Mouse (Mus musculus) kidney, embryonic 16.5 days (tissue): ENCODE measurements around the gene Hes7. TPM values are rescaled to one million over a fixed set of nuclear protein-coding genes. Genes with fewer than 3 reads are reported as not detected.

Source experiments
- ATAC-seq: fragments of 200-750 bp; cut with Nextera tagmentation; 2 replicates; pipeline ENCODE4 v1.8.0; 2017; ENCODE audit warnings: moderate TSS enrichment; ENCODE audit not compliant: low FRiP score, low TSS enrichment
- H3K27ac ChIP-seq: fragments of 300-500 bp; sonication (generic); 2 replicates; pipeline ENCODE4 v1.5.1; 2014; ENCODE audit warnings: low read length
- H3K27me3 ChIP-seq: fragments of 300-500 bp; sonication (generic); 2 replicates; pipeline ENCODE4 v1.6.1; 2014; ENCODE audit warnings: low read length, control low read depth, mixed read lengths; ENCODE audit not compliant: insufficient read depth
- H3K36me3 ChIP-seq: fragments of 300-500 bp; sonication (generic); 2 replicates; pipeline ENCODE4 v1.6.1; 2014; ENCODE audit warnings: low read length, control low read depth, mixed read lengths; ENCODE audit not compliant: insufficient read depth
- H3K4me1 ChIP-seq: fragments of 300-500 bp; sonication (generic); 2 replicates; pipeline ENCODE4 v1.6.1; 2014; ENCODE audit warnings: low read length, control low read depth, mixed read lengths; ENCODE audit not compliant: insufficient read depth
- H3K4me2 ChIP-seq: fragments of 300-500 bp; sonication (generic); replicated peaks from 2 replicates; pipeline ENCODE4 v1.6.1; 2014; ENCODE audit warnings: low read depth, low read length
- H3K4me3 ChIP-seq: fragments of 300-500 bp; sonication (generic); 2 replicates; pipeline ENCODE4 v1.5.1; 2014; ENCODE audit warnings: mild to moderate bottlenecking, low read length
- H3K9ac ChIP-seq: fragments of 300-500 bp; sonication (generic); replicated peaks from 2 replicates; pipeline ENCODE4 v1.6.1; 2014; ENCODE audit warnings: low read length
- H3K9me3 ChIP-seq: fragments of 300-500 bp; sonication (generic); 2 replicates; pipeline ENCODE4 v1.6.1; 2016; ENCODE audit warnings: low read length, control low read depth
- WGBS: fragments of 180-500 bp; shearing (Covaris S2); extraction: QIAGEN DNeasy Blood & Tissue Kit; methylation state at CpG from one replicate; pipeline ENCODE4 v1.1.7; 2014; 5-methylcytosine and 5-hydroxymethylcytosine counted together
- polyA plus RNA-seq: library from polyadenylated mRNA; unstranded; fragments of >200 nt; fragmentation: Nextera tagmentation; extraction: Ambion mirVana; gene quantifications from 2 replicates; pipeline ENCODE4 v1.2.1, GENCODE M21; 2015

Gene Hes7
- polyA plus RNA-seq, 1 experiment from 2014 or later, result 0.39 TPM

DNA sequence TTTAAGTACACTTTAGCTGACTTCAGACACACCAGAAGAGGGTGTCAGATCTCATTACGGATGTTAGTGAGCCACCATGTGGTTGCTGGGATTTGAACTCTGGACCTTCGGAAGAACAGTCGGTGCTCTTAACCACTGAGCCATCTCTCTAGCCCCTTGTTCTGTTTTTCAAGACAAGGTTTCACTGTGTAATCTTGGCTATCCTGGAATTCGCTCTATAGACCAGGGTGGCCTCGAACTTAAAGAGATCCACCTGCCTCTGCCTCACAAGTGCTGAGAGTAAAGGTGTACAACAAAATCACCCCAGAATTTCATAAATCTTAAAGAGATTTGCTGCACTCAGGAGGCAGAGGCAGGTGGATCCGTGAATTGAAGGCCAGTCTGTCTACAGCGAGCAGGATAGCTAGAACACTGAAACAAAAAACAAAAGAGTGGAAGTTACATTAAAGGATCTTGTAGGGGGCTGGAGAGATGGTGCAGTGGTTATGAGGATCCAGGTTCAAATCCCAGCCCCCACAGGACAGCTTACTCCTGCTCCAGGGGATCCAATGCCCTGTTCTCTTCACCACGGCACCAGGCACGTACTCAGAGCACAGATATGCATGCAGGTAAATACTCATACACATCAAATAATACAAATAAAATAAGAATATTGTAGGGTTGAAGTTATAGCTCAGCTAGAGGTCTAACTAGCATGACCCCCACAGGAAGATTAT lies 44.3 kb upstream of the Hes7 start:
- Histone ChIP-seq H3K36me3 (no peaks in the 10 kb centered on the region), H3K27me3 (no peaks in the 10 kb centered on the region), H3K27ac (no peak overlapping the region), H3K4me3 (no peak overlapping the region), H3K9ac (no peak overlapping the region), H3K4me2 (no peak overlapping the region), H3K4me1 (peaks cover 20% of the 10 kb centered on the region), H3K9me3 (no peaks in the 10 kb centered on the region)
- 61% methylated on average over 8 of the region's 9 CpGs for WGBS
- ATAC-seq, result no peak

DNA sequence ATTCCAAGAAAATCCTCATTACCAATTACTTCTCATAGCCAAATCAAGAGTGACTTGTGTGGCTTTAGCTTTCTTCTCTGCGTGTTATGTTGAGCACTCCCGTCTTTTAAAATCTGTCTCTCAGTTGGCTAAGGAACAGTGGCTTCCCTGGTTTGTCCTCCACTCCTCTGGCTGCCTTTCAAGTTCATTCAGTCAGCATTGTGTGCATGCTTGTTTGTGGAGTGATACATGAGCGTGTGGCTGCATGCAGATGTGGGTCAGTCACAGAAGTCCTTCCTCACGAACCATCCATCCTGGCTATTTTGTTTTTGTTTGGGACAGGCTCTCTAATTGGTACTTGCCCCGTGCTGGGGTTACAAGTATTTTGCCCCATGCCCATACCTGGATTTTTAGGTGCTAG lies 43.6 kb upstream of the Hes7 start:
- ATAC-seq, result no peak
- H3K4me1 ChIP-seq, result peaks cover 14% of the 10 kb centered on the region
- 64% methylated on average over 5 of the region's 5 CpGs for WGBS

DNA sequence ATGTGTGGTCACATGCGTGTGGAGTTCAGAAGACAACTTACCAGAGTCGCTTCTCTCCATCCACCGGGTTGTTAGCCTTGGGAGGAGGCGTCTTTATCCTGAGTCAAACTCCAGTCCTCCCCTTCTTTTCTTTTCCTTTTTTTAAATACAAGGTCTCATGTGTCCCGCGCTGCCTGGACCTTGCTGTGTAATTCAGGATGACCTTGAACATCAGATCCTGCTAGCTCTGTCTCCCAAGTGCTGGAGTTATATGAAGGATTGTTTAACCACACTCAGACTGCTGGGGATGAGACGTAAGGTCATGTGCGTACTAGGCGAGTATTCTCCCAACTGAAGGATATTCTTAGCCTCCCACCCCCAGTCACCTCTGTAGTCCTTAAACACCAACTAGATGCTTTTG lies 42.9 kb upstream of the Hes7 start:
- Histone ChIP-seq H3K27ac (no peak overlapping the region), H3K4me1 (peaks cover 12% of the 10 kb centered on the region), H3K27me3 (no peaks in the 10 kb centered on the region), H3K9ac (no peak overlapping the region), H3K9me3 (no peaks in the 10 kb centered on the region), H3K4me2 (no peak overlapping the region), H3K4me3 (no peak overlapping the region), H3K36me3 (no peaks in the 10 kb centered on the region)
- WGBS, result 78% methylated on average over 9 of the region's 9 CpGs
- no peak for ATAC-seq

More for the DNA sequence above, 43.6 kb upstream of the Hes7 start:
- no peaks in the 10 kb centered on the region for H3K27me3 ChIP-seq
- H3K27ac ChIP-seq, result no peak overlapping the region
- no peak overlapping the region for H3K9ac ChIP-seq
- no peaks in the 10 kb centered on the region for H3K36me3 ChIP-seq
- H3K9me3 ChIP-seq, result no peaks in the 10 kb centered on the region
- H3K4me3 ChIP-seq, result no peak overlapping the region
- H3K4me2 ChIP-seq, result no peak overlapping the region

DNA sequence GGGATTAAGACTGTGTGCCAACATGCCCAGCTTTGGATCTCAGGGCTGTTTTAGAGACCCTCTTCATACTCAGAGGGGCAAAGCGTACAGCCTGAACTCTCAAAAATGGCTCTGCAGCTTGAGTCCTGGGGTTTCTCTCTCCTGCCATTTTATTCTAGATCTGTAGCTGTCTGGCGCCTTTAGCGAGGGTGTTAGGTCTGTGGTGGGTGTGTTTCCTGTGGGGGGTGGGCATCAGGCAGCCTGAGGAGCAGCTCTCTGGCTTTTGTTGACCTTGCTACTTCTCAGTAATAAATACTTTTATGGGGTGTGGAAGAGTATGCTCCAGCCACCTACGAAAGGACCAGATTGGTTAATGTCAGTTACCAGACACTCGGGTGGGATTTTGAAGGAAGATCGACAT lies 42.2 kb upstream of the Hes7 start:
- H3K27ac ChIP-seq, result no peak overlapping the region
- no peak overlapping the region for H3K4me3 ChIP-seq
- no peaks in the 10 kb centered on the region for H3K36me3 ChIP-seq
- H3K9ac ChIP-seq, result no peak overlapping the region
- H3K4me2 ChIP-seq, result no peak overlapping the region
- peaks cover 8% of the 10 kb centered on the region for H3K4me1 ChIP-seq
- ATAC-seq, result no peak
- H3K9me3 ChIP-seq, result no peaks in the 10 kb centered on the region
- 54% methylated on average over 6 of the region's 6 CpGs for WGBS
- no peaks in the 10 kb centered on the region for H3K27me3 ChIP-seq

DNA sequence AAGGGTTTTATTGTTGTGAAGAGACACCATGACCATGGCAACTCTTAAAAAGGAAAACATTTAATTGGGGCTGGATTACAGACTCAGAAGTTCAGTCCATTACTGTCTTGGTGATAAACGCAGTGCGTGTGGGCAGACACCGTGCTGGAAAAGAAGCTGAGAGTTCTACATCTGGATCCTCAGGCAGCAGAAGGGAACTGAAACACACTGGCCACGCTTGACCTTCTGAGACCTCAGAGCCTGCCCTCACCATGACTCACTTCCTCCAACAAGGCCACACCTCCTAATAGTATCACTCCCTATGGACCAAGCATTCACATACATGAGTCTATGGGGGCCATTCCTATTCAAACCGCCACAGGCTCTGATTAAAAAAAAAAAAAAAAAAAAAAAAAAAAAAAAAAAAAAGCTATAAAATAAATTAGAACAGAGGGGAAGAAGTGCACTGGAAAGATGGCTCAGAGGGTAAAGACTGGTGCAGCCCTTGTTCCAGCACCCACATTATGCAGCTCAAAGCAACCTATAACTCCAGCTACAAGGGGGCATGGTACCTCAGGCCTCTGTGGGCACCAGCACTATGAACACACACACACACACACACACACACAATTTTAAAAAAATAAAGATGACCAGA lies 41.3 kb upstream of the Hes7 start:
- no peak overlapping the region for H3K4me3 ChIP-seq
- H3K4me2 ChIP-seq, result no peak overlapping the region
- ATAC-seq, result no peak
- no peaks in the 10 kb centered on the region for H3K9me3 ChIP-seq
- no peaks in the 10 kb centered on the region for H3K36me3 ChIP-seq
- peaks cover 8% of the 10 kb centered on the region for H3K4me1 ChIP-seq
- no peak overlapping the region for H3K27ac ChIP-seq
- no peak overlapping the region for H3K9ac ChIP-seq
- H3K27me3 ChIP-seq, result no peaks in the 10 kb centered on the region
- WGBS, result 43% methylated on average over 5 of the region's 5 CpGs

DNA sequence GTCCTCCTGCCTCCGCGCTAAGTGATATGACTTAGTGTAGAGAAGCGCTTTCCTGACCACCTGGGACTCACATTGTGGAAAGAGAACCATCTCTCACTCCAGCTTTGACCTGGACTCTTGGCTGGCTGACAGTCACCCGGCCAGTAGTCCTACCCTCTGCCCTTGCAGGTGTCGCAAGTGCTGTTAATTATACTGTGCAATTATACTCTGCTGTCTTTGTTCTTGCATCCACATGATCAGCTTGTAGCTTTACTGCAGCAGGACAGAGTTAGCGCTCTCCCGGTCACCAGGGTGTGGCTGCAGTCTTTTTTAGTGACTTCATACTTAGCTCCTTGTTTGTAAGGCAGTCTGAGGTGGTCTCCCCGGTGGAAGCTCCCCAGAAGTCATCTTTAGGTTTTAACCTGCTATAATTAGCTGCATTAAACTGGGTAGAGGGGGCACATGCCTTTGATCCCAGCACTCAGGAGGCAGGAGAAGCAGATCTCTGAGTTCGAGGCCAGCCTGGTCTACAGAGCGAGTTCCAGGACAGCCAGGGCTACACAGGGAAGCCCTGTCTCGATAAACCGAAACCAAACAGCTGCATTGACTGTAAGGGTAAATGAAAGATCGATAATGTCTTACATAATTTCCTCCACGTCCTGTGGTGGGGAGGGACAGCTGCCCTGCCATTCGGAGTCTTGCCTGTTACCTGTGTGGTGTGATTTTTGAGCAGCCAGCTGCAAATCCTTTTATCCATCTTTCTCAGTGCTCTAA lies 39.9 kb upstream of the Hes7 start:
- H3K9ac ChIP-seq, result no peak overlapping the region
- H3K4me1 ChIP-seq, result peaks cover 8% of the 10 kb centered on the region; the same call in 1 of the 2 replicates
- no peak overlapping the region for H3K4me2 ChIP-seq
- H3K9me3 ChIP-seq, result no peaks in the 10 kb centered on the region
- 71% methylated on average over 15 of the region's 15 CpGs for WGBS
- no peaks in the 10 kb centered on the region for H3K27me3 ChIP-seq
- no peak overlapping the region for H3K27ac ChIP-seq
- H3K36me3 ChIP-seq, result no peaks in the 10 kb centered on the region
- no peak for ATAC-seq
- no peak overlapping the region for H3K4me3 ChIP-seq

DNA sequence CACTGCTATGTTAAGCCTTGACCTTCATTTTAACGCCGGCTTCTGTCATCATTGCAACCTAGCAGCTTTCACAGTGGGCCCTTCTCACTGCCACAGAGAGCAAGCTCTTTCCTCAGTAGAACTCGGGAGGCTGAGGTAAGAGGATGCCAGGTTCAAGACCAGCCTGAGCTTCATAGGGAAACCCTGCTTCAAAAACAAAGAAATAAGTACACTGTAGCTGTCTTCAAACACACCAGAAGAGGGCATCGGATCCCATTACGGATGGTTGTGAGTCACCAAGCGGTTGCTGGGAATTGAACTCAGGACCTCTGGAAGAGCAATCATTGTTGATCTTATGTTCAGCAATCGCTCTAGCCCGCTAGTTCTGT lies 39.4 kb upstream of the Hes7 start:
- 95% methylated on average over 8 of the region's 8 CpGs for whole genome bisulfite sequencing
- H3K27ac ChIP-seq, result no peak overlapping the region
- no peak for ATAC-seq

DNA sequence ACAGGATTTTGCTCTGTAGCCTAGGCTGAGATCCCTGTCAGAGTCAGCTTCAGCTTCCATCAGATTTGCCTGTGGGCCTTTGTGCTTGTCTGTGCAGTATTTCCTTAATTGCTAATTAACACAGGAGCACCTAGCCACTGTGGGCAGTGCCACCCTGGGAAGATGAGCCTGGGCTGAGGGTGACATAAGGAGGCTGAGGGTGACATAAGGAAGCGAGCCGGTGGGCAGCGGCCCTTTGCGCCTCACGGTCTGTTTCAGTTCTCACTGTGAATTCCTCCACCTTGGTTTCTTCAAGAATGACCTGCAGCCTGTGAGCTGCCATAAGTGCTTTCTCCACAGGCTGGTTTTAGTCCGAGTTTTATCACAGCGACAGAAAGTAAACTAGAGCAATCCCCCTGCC lies 38.6 kb upstream of the Hes7 start:
- no peak overlapping the region for H3K4me3 ChIP-seq
- no peaks in the 10 kb centered on the region for H3K9me3 ChIP-seq
- no peak overlapping the region for H3K27ac ChIP-seq
- H3K9ac ChIP-seq, result no peak overlapping the region
- ATAC-seq, result no peak
- no peaks in the 10 kb centered on the region for H3K27me3 ChIP-seq
- WGBS, result 78% methylated on average over 7 of the region's 7 CpGs
- no peaks in the 10 kb centered on the region for H3K36me3 ChIP-seq
- no peak overlapping the region for H3K4me2 ChIP-seq
- H3K4me1 ChIP-seq, result peaks cover 11% of the 10 kb centered on the region

More for the DNA sequence above, 39.4 kb upstream of the Hes7 start:
- Histone ChIP-seq H3K4me2 (no peak overlapping the region), H3K9me3 (no peaks in the 10 kb centered on the region), H3K4me1 (peaks cover 8% of the 10 kb centered on the region; the same call in 1 of the 2 replicates), H3K9ac (no peak overlapping the region), H3K36me3 (no peaks in the 10 kb centered on the region), H3K27me3 (no peaks in the 10 kb centered on the region), H3K4me3 (no peak overlapping the region)

DNA sequence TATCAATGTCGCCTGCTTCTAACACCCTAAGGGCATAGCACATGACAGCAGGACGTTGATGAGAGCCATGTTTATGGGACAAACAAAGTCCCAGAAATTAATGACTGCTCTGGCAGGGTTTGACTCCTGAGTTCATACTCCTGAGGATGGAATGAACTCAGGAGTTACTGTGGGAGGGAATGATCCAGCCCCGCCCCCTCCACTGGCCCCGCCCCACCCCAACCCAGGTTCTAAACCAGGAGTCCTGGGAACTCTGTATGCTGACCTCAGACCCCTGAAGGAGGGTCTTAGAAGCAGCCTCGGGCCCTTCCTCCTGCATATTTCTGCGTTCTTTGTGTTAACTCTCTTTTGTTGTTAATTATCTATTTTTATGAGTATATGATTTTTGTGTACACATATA lies 34.6 kb upstream of the Hes7 start:
- H3K9me3 ChIP-seq, result no peaks in the 10 kb centered on the region
- WGBS, result 63% methylated on average over 6 of the region's 6 CpGs
- no peaks in the 10 kb centered on the region for H3K27me3 ChIP-seq
- H3K36me3 ChIP-seq, result peaks cover 4% of the 10 kb centered on the region; the same call in 1 of the 2 replicates
- ATAC-seq, result no peak
- H3K27ac ChIP-seq, result no peak overlapping the region
- H3K9ac ChIP-seq, result no peak overlapping the region
- peaks cover 33% of the 10 kb centered on the region for H3K4me1 ChIP-seq
- no peak overlapping the region for H3K4me2 ChIP-seq
- no peak overlapping the region for H3K4me3 ChIP-seq

DNA sequence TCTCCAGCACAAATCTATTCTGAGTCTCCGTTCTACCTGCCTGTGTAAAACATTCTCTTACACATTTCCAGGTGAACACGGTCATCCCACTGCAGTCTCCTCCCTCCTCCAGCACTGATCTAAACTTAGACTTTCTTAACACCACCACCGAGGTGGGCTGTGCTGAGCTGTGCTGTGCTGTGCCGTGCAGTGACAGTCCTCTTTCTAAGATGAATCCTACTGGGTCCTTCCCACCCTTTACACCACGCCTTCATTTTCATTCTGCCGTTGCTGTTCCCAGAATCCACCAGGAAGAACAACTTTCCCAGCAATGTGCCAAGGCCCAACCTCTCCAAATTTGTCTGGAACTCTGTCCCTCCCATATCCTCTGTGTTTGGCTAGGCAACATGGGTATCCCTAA lies 33.8 kb upstream of the Hes7 start:
- ATAC-seq, result no peak
- Histone ChIP-seq H3K36me3 (peaks cover 11% of the 10 kb centered on the region; the same call in 1 of the 2 replicates), H3K4me3 (no peak overlapping the region), H3K27me3 (no peaks in the 10 kb centered on the region), H3K9me3 (no peaks in the 10 kb centered on the region), H3K27ac (peak overlapping the region; percentile 70; the same call in 1 of the 2 replicates), H3K9ac (0 out of 2 replicates have a peak overlapping the region, but pooled peaks have one; percentile 13), H3K4me1 (peaks cover 35% of the 10 kb centered on the region), H3K4me2 (no peak overlapping the region)
- 46% methylated on average over 6 of the region's 6 CpGs for WGBS
